Mouse (Mus musculus) testis, adult 2 months (tissue): ENCODE results near the gene Magi1. TPM values are rescaled to one million over a fixed set of nuclear protein-coding genes. Genes with fewer than 3 reads are reported as not detected.

Experiments used
- H3K27ac ChIP-seq: fragments of 200-500 bp; 2 replicates; pipeline ENCODE4 v1.5.1; 2012; ENCODE audit warnings: low read depth, low read length; ENCODE audit not compliant: control insufficient read depth, insufficient read depth
- H3K27me3 ChIP-seq: fragments of 200-500 bp; 2 replicates; pipeline ENCODE4 v1.6.1; 2012; ENCODE audit warnings: mild to moderate bottlenecking, low read length, moderate library complexity; ENCODE audit not compliant: control insufficient read depth, insufficient read depth
- H3K36me3 ChIP-seq: fragments of 200-500 bp; 2 replicates; pipeline ENCODE4 v1.6.1; 2012; ENCODE audit warnings: mild to moderate bottlenecking, low read length; ENCODE audit not compliant: control insufficient read depth, insufficient read depth
- H3K4me1 ChIP-seq: fragments of 200-500 bp; 2 replicates; pipeline ENCODE4 v1.6.1; 2012; ENCODE audit warnings: low read length; ENCODE audit not compliant: control insufficient read depth, insufficient read depth
- H3K4me3 ChIP-seq: fragments of 200-500 bp; 2 replicates; pipeline ENCODE4 v1.5.1; 2012; ENCODE audit warnings: low read depth, mild to moderate bottlenecking, low read length, moderate library complexity, mixed read lengths; ENCODE audit not compliant: control insufficient read depth
- CTCF ChIP-seq: fragments of 200-500 bp; IDR thresholded peaks from 2 replicates; pipeline ENCODE4 v1.5.1; 2012; ENCODE audit warnings: low read depth, mild to moderate bottlenecking, inconsistent platforms, low read length, moderate library complexity; ENCODE audit not compliant: control insufficient read depth, insufficient read depth, insufficient replicate concordance
- POLR2A ChIP-seq: fragments of 200-500 bp; IDR thresholded peaks from 2 replicates; pipeline ENCODE4 v1.6.1; 2012; ENCODE audit warnings: low read depth, mild to moderate bottlenecking, inconsistent platforms, low read length, moderate library complexity; ENCODE audit not compliant: control insufficient read depth
- polyA plus RNA-seq: library from polyadenylated mRNA; depleted of rRNA; stranded (reverse); fragments of >200 nt; gene quantifications from 2 replicates; pipeline ENCODE4 v1.2.3, GENCODE M21; 2012

Magi1 gene
- polyA plus RNA-seq, 1 experiment = 11.1 TPM

GRCm38 (mm10) chr6:93792309-93793215 is 491.2 kb downstream of the Magi1 start:
- no peaks in the 10 kb centered on the region for H3K4me1 ChIP-seq
- H3K27ac ChIP-seq = no peak overlapping the region
- no peaks in the 10 kb centered on the region for H3K27me3 ChIP-seq
- TF ChIP-seq POLR2A (no peak), CTCF (no peak)
- no peaks in the 10 kb centered on the region for H3K36me3 ChIP-seq
- H3K4me3 ChIP-seq = no peak overlapping the region

- no peaks in the 10 kb centered on the region for H3K36me3 ChIP-seq
- no peaks in the 10 kb centered on the region for H3K27me3 ChIP-seq
- H3K4me1 ChIP-seq = no peaks in the 10 kb centered on the region
- H3K4me3 ChIP-seq = no peak overlapping the region
- no peak overlapping the region for H3K27ac ChIP-seq
- TF ChIP-seq CTCF (no peak), POLR2A (no peak)
Measured at GRCm38 (mm10) chr6:93789721-93790120, 494.0 kb downstream of the Magi1 start.

- no peaks in the 10 kb centered on the region for H3K36me3 ChIP-seq
Measured at GRCm38 (mm10) chr6:93787042-93787441, 496.7 kb downstream of the Magi1 start.

GRCm38 (mm10) chr6:93786220-93786619 is 497.5 kb downstream of the Magi1 start:
- TF ChIP-seq CTCF = no peak
- Histone ChIP-seq H3K27me3 (no peaks in the 10 kb centered on the region), H3K4me1 (no peaks in the 10 kb centered on the region), H3K4me3 (no peak overlapping the region), H3K27ac (no peak overlapping the region), H3K36me3 (no peaks in the 10 kb centered on the region)

More at GRCm38 (mm10) chr6:93787042-93787441, 496.7 kb downstream of the Magi1 start:
- Histone ChIP-seq H3K4me3 (no peak overlapping the region), H3K27me3 (no peaks in the 10 kb centered on the region), H3K4me1 (no peaks in the 10 kb centered on the region), H3K27ac (no peak overlapping the region)
- TF ChIP-seq CTCF (no peak), POLR2A (no peak)

GRCm38 (mm10) chr6:93771081-93771480 is 512.6 kb downstream of the Magi1 start:
- no peaks in the 10 kb centered on the region for H3K27me3 ChIP-seq

GRCm38 (mm10) chr6:93770283-93771025 is 513.3 kb downstream of the Magi1 start:
- TF ChIP-seq POLR2A (no peak), CTCF (no peak)
- H3K27me3 ChIP-seq = no peaks in the 10 kb centered on the region
- no peaks in the 10 kb centered on the region for H3K36me3 ChIP-seq
- H3K4me3 ChIP-seq = no peak overlapping the region
- no peaks in the 10 kb centered on the region for H3K4me1 ChIP-seq
- no peak overlapping the region for H3K27ac ChIP-seq

More at GRCm38 (mm10) chr6:93771081-93771480, 512.6 kb downstream of the Magi1 start:
- TF ChIP-seq POLR2A (no peak), CTCF (no peak)
- no peaks in the 10 kb centered on the region for H3K4me1 ChIP-seq
- no peak overlapping the region for H3K27ac ChIP-seq
- H3K4me3 ChIP-seq = no peak overlapping the region
- no peaks in the 10 kb centered on the region for H3K36me3 ChIP-seq

- Histone ChIP-seq H3K36me3 (no peaks in the 10 kb centered on the region), H3K27ac (no peak overlapping the region)
Measured at GRCm38 (mm10) chr6:93758114-93758513, 525.6 kb downstream of the Magi1 start.

More at GRCm38 (mm10) chr6:93758114-93758513, 525.6 kb downstream of the Magi1 start:
- TF ChIP-seq CTCF = no peak
- TF ChIP-seq POLR2A = no peak
- H3K4me3 ChIP-seq = no peak overlapping the region
- no peaks in the 10 kb centered on the region for H3K27me3 ChIP-seq
- no peaks in the 10 kb centered on the region for H3K4me1 ChIP-seq
